Mouse (Mus musculus) hindbrain, embryonic 12.5 days (tissue): ENCODE results near the gene Pde10a. TPM values are rescaled to one million over a fixed set of nuclear protein-coding genes. Genes with fewer than 3 reads are reported as not detected.
"Not testable (repeated sequence)": the region's sequence is repeated elsewhere in the genome, so short reads cannot be mapped to it uniquely, and the experiment has no call there.

Source experiments
- ATAC-seq: fragments of 200-750 bp; cut with Nextera tagmentation; 2 replicates; pipeline ENCODE4 v1.8.0; 2017; ENCODE audit warnings: moderate TSS enrichment; ENCODE audit not compliant: low FRiP score
- H3K27ac ChIP-seq: fragments of 300-500 bp; sonication (generic); 2 replicates; pipeline ENCODE4 v1.5.1; 2016; ENCODE audit warnings: mild to moderate bottlenecking
- H3K27me3 ChIP-seq: fragments of 300-500 bp; sonication (generic); 2 replicates; pipeline ENCODE4 v1.6.1; 2016; ENCODE audit warnings: mild to moderate bottlenecking
- H3K36me3 ChIP-seq: fragments of 300-500 bp; sonication (generic); 2 replicates; pipeline ENCODE4 v1.6.1; 2016; ENCODE audit warnings: mild to moderate bottlenecking
- H3K4me1 ChIP-seq: fragments of 300-500 bp; sonication (generic); 2 replicates; pipeline ENCODE4 v1.6.1; 2016
- H3K4me2 ChIP-seq: fragments of 300-500 bp; sonication (generic); replicated peaks from 2 replicates; pipeline ENCODE4 v1.6.1; 2016; ENCODE audit warnings: mild to moderate bottlenecking
- H3K4me3 ChIP-seq: fragments of 300-500 bp; sonication (generic); 2 replicates; pipeline ENCODE4 v1.5.1; 2016; ENCODE audit warnings: mild to moderate bottlenecking
- H3K9ac ChIP-seq: fragments of 300-500 bp; sonication (generic); 2 replicates; pipeline ENCODE4 v1.6.1; 2016; ENCODE audit warnings: mild to moderate bottlenecking, moderate library complexity
- H3K9me3 ChIP-seq: fragments of 300-500 bp; sonication (generic); replicated peaks from 2 replicates; pipeline ENCODE4 v1.6.1; 2016; ENCODE audit warnings: mild to moderate bottlenecking
- WGBS: fragments of 180-500 bp; shearing (Covaris S2); methylation state at CpG from one replicate; pipeline ENCODE4 v1.1.7; 2016; 5-methylcytosine and 5-hydroxymethylcytosine counted together
- polyA plus RNA-seq: library from polyadenylated mRNA; unstranded; fragments of >200 nt; fragmentation: Nextera tagmentation; extraction: Ambion mirVana; gene quantifications from 2 replicates; pipeline ENCODE4 v1.2.1, GENCODE M21; 2016

Pde10a gene
- polyA plus RNA-seq, 1 experiment from 2014 or later, result 13.9 TPM

DNA sequence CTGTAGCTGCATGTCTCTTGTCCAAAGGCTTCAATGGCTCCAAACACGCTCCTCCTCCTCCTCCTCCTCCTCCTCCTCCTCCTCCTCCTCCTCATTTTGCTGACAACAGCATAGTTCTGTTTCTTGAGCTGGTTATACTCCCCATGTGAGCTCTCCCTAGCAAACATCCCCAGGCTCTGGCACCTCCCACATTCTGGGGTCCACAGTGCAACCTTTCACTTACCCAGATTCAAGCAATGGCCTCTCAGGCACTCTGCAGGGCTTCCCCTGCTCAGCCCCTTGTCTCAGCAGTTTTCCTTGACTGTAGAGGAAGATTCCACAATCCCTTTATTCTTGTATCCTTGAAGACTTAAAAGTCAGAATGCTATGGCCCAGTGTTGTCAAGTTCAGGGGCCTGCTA lies 173.1 kb downstream of the Pde10a start:
- Histone ChIP-seq H3K4me3 (no peak overlapping the region), H3K9me3 (0 out of 2 replicates have a peak, but pooled peaks cover 4% of the 10 kb centered on the region), H3K9ac (no peak overlapping the region), H3K4me1 (peaks cover 4% of the 10 kb centered on the region; the same call in 1 of the 2 replicates), H3K27ac (no peak overlapping the region), H3K4me2 (no peak overlapping the region), H3K27me3 (no peaks in the 10 kb centered on the region), H3K36me3 (no peaks in the 10 kb centered on the region)
- ATAC-seq, result no peak
- WGBS, result 78% methylated on average over 1 of the region's 1 CpGs

DNA sequence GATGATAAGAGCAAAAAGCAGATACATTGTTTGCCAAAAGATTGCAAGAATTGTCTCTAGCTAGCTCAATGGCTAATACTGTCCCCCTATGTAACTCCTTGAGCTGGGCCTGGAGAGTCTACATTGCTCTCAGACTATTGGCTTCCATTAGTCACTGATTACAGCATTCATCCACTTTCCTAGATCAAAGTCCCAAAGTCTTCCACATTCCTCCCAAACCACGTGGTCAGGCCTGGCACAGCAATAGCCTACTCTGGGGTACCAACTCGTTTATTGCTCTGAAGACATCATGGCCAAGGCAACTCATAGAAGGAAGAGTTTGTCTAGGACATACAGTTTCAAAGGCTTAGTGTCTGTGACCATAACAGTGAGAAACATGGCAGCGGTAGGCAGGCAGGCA lies 173.6 kb downstream of the Pde10a start:
- Histone ChIP-seq H3K4me1 (peaks cover 4% of the 10 kb centered on the region; the same call in 1 of the 2 replicates), H3K4me3 (no peak overlapping the region), H3K9ac (no peak overlapping the region), H3K36me3 (no peaks in the 10 kb centered on the region), H3K27ac (no peak overlapping the region), H3K9me3 (0 out of 2 replicates have a peak, but pooled peaks cover 4% of the 10 kb centered on the region), H3K4me2 (no peak overlapping the region), H3K27me3 (no peaks in the 10 kb centered on the region)
- ATAC-seq, result no peak
- 84% methylated on average over 3 of the region's 3 CpGs for WGBS

DNA sequence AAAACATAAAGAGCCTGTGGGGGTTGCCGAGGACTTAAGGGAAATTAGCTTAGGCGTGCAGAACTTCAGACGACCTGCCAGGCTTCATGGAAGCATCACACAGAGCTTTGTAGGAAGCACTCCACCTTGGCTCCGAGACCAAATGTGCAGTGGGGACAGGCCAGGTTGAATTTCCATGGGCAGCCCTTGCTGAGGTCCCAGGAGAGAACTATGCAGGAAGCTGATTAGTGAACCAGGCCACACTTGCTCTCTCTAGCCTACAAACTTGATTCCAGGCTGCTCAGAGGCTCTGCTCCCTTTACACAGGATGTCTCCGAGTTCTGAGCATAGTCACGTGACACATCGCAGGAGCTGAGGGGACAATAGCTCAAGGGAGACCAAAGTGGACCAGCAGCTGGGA lies 175.9 kb downstream of the Pde10a start:
- Histone ChIP-seq H3K9ac (no peak overlapping the region), H3K9me3 (0 out of 2 replicates have a peak, but pooled peaks cover 4% of the 10 kb centered on the region), H3K4me2 (no peak overlapping the region), H3K4me1 (peaks cover 4% of the 10 kb centered on the region; the same call in 1 of the 2 replicates), H3K27me3 (no peaks in the 10 kb centered on the region), H3K4me3 (no peak overlapping the region), H3K36me3 (no peaks in the 10 kb centered on the region), H3K27ac (no peak overlapping the region)
- ATAC-seq, result no peak
- 65% methylated on average over 7 of the region's 7 CpGs for WGBS

DNA sequence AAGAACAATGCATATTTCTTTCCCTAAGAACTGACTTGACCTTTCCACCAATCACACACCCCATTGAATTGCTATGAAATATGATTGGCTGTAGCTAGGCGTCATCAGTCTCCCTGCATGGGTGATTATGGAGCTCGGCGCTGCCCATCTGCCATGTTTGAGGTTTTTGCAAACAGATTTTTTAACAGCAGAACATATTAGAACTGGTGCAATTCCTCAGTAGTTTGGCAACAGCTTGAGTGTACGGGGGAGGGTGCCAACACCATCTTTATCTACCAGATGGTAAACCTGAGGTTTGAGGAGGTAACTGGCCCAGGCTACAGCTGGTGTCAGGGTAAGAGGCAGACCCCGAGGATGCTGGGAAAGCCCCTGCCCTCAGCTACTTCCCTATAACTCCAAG lies 177.3 kb downstream of the Pde10a start:
- Histone ChIP-seq H3K4me1 (peaks cover 4% of the 10 kb centered on the region; the same call in 1 of the 2 replicates), H3K4me2 (no peak overlapping the region), H3K27me3 (no peaks in the 10 kb centered on the region), H3K9ac (no peak overlapping the region), H3K4me3 (no peak overlapping the region), H3K27ac (no peak overlapping the region), H3K9me3 (no peaks in the 10 kb centered on the region), H3K36me3 (no peaks in the 10 kb centered on the region)
- ATAC-seq, result no peak
- WGBS, result 90% methylated on average over 5 of the region's 5 CpGs

DNA sequence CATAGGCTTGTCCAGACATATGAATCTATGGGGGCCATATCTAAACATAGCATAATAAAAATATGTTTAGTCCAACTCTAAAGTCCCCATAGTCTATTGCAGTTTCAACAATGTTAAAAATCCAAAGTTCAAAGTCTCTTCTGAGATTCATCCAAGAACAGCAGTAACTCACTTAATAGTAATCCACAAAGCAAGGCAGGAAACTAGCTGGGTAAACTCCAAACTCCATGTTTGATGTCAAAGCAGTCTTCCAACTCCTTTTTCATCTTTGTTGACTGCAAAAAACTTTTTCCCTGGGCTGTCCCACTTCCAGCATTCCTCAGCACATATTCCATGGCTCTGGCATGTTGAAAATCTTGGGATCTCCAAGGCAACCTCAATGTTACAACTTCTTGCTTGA lies 182.8 kb downstream of the Pde10a start:
- no peaks in the 10 kb centered on the region for H3K36me3 ChIP-seq
- no peak for ATAC-seq

DNA sequence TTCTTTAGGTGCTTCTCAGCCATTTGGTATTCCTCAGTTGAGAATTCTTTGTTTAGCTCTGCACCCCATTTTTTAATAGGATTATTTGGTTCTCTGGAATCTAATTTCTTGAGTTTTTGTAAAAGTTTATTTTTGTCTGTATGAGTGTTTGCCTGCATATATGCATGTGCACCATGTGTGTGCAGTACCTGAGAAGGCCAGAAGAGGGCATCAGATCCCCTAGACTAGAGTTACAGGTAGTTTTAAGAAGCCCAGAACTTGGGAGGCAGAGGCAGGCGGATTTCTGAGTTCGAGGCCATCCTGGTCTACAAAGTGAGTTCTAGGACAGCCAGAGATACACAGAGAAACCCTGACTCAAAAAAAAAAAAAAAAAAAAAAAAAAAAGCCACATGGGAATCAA lies 187.6 kb downstream of the Pde10a start:
- not testable (repeated sequence) for H3K4me1 ChIP-seq, ATAC-seq, H3K9me3 ChIP-seq, H3K36me3 ChIP-seq, H3K4me3 ChIP-seq, H3K27ac ChIP-seq, H3K27me3 ChIP-seq, H3K4me2 ChIP-seq, H3K9ac ChIP-seq
- WGBS, result 84% methylated on average over 2 of the region's 2 CpGs

More for the DNA sequence above, 182.8 kb downstream of the Pde10a start:
- Histone ChIP-seq H3K27me3 (no peaks in the 10 kb centered on the region), H3K4me2 (no peak overlapping the region), H3K9ac (no peak overlapping the region), H3K4me3 (no peak overlapping the region), H3K4me1 (no peaks in the 10 kb centered on the region), H3K27ac (no peak overlapping the region), H3K9me3 (no peaks in the 10 kb centered on the region)

DNA sequence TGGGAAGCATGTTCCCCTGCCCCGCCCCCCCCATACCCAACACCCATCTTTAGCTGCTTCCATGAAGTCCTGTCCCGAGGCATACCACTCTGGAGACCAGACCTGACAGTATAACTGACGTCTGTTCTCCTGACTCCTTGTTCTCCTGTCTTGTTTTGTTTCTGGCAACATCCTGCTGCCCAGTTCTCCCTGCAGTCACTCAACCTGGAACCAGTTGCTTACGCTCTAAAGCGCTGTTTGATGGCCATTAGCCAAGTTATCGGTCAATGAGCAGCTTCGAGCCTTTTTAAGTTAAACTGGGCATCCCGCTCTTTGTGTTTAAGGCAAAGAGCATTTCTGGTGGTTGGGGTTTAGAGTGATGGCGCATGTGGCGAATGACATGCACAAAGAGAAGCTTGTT lies 195.8 kb downstream of the Pde10a start:
- Histone ChIP-seq H3K4me3 (no peak overlapping the region), H3K9ac (no peak overlapping the region), H3K4me1 (no peaks in the 10 kb centered on the region), H3K9me3 (no peaks in the 10 kb centered on the region), H3K36me3 (no peaks in the 10 kb centered on the region), H3K27ac (no peak overlapping the region), H3K27me3 (no peaks in the 10 kb centered on the region), H3K4me2 (no peak overlapping the region)
- 76% methylated on average over 10 of the region's 10 CpGs for WGBS
- no peak for ATAC-seq

DNA sequence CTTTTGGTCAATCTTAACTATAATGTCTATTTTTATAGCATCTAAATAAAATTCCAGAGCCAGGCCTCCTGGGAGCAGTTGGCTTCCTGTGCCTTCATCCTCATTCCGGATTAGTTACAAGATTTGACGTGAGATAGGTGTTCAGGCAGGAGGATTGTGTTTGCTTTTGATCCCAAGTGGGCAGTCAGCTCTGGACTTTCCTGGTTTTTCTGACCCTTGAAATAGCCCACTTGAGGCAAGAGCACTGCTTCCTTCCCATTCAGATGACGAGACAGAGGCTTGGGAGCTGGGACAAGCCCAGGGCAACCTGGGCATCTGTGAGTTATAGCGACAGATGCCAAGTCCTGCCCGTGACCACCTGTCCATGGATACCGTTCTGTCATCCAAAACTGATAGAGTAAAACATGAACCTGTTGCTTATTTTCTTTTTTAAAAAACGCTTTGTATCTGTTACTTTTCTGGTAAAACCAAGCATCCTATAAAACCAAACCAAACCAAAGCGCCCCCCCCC lies 199.3 kb downstream of the Pde10a start:
- ATAC-seq, result no peak
- no peak overlapping the region for H3K27ac ChIP-seq
- WGBS, result 80% methylated on average over 8 of the region's 8 CpGs

DNA sequence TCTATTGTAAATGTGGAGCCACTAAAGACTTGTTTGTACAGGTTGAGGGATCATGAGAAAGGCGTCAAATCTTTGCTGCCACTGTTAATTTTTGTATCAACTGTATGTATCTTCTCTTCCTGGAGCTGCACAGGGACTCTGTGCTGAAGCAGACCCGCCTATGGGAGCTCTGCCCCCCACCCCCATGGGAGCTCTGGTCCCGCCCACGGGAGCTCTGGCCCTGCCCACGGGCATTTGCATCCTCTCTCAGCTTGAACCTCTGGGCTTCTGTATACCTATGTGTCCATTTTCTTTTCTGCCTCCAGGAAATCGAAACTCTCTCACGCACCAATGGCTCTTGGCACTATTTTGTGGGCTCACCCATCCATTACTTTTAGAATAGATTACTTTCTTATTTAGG lies 203.5 kb downstream of the Pde10a start:
- Histone ChIP-seq H3K36me3 (no peaks in the 10 kb centered on the region), H3K27ac (no peak overlapping the region), H3K9me3 (no peaks in the 10 kb centered on the region), H3K4me3 (no peak overlapping the region), H3K4me2 (no peak overlapping the region), H3K27me3 (no peaks in the 10 kb centered on the region), H3K9ac (no peak overlapping the region), H3K4me1 (no peaks in the 10 kb centered on the region)
- no peak for ATAC-seq
- 46% methylated on average over 7 of the region's 7 CpGs for WGBS

More for the DNA sequence above, 199.3 kb downstream of the Pde10a start:
- no peak overlapping the region for H3K4me3 ChIP-seq
- H3K4me2 ChIP-seq, result no peak overlapping the region
- no peaks in the 10 kb centered on the region for H3K9me3 ChIP-seq
- H3K9ac ChIP-seq, result no peak overlapping the region
- H3K4me1 ChIP-seq, result no peaks in the 10 kb centered on the region
- no peaks in the 10 kb centered on the region for H3K27me3 ChIP-seq
- no peaks in the 10 kb centered on the region for H3K36me3 ChIP-seq

DNA sequence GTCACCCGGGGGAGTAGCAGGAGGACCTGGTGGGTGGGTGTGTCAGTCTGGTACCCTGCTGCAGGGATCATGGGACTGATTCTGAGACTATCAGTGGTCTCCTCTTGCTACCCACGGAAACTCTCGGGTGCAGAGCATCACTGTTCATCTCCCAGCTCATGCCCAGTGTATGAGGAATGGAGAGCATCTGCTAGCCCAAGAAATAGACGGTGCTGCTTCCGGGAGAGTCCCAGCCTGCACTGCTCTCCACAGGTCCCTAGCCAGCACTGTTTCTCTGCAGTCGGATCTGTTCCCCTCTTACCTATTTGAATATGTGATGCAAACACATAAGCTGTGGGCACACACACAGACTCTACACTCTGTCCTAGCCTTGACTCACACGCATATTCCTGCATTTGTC lies 204.6 kb downstream of the Pde10a start:
- ATAC-seq, result no peak
- Histone ChIP-seq H3K4me1 (no peaks in the 10 kb centered on the region), H3K9me3 (no peaks in the 10 kb centered on the region), H3K27ac (no peak overlapping the region), H3K27me3 (no peaks in the 10 kb centered on the region), H3K9ac (no peak overlapping the region), H3K36me3 (no peaks in the 10 kb centered on the region), H3K4me3 (no peak overlapping the region), H3K4me2 (no peak overlapping the region)
- WGBS, result 74% methylated on average over 7 of the region's 7 CpGs

DNA sequence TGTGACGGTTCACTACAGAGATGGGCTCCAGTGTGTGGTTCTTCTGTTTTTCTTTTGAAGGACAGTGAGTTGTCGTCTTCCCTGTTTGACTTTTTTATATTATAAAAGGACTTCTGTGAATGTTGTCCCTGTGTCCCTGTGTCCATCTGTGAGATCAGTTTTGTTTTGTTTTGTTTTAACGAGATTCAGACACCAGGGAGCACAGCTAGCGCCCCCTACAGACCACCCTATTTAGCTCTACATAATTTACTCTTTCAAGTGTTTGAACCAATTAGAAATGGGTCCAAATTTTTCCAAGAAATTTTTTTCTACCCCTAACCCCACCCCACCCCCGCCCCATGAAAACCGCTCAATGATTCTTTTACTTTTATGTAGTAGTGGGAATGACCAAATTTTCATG lies 205.9 kb downstream of the Pde10a start:
- no peak for ATAC-seq

DNA sequence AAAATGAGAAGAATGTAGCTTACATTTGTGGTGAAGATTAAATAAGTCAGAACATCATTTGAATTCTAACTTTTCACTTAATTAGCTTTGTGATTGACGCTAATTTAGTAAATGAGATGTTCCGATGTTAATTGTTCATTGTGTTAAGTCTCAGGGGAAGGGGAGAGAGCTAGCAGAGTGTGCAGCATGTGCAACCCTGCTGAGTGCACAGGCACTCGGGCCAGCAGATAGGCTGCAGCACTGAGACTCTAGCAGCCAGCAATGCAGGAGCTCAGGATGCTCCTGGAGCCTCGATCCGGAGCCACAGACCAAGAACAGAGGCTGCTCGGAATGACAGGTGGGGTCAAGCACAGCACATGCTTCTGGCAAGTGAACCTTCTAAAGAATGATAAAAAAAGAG lies 211.1 kb downstream of the Pde10a start:
- no peak for ATAC-seq
- 58% methylated on average over 6 of the region's 6 CpGs for WGBS
- H3K4me1 ChIP-seq, result no peaks in the 10 kb centered on the region
- H3K27ac ChIP-seq, result no peak overlapping the region
- H3K9me3 ChIP-seq, result no peaks in the 10 kb centered on the region
- H3K4me3 ChIP-seq, result no peak overlapping the region
- no peak overlapping the region for H3K9ac ChIP-seq
- H3K36me3 ChIP-seq, result no peaks in the 10 kb centered on the region
- H3K4me2 ChIP-seq, result no peak overlapping the region
- H3K27me3 ChIP-seq, result no peaks in the 10 kb centered on the region

More for the DNA sequence above, 205.9 kb downstream of the Pde10a start:
- no peak overlapping the region for H3K4me3 ChIP-seq
- no peaks in the 10 kb centered on the region for H3K9me3 ChIP-seq
- no peak overlapping the region for H3K27ac ChIP-seq
- 69% methylated on average over 6 of the region's 6 CpGs for WGBS
- H3K4me1 ChIP-seq, result no peaks in the 10 kb centered on the region
- H3K4me2 ChIP-seq, result no peak overlapping the region
- no peaks in the 10 kb centered on the region for H3K36me3 ChIP-seq
- no peak overlapping the region for H3K9ac ChIP-seq
- no peaks in the 10 kb centered on the region for H3K27me3 ChIP-seq

DNA sequence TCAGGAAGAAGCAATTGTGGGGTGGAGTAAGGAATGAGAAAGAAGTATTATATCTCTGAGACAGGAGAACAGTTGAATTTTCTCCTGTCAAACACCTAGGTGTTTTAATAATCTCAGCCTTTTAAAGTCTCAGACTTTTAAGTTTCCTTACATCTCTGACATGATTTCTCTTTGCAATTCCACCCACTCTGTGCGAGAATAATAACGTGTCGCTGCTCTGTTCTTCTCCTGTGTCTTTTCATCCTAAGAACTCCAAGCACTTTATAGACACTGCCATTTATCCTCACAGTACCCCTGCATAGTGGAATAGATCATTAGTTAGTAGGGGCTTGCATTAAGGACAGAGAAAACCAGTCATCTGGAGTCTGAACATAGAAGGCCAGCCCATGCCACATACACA lies 217.6 kb downstream of the Pde10a start:
- Histone ChIP-seq H3K27ac (no peak overlapping the region), H3K36me3 (no peaks in the 10 kb centered on the region), H3K4me1 (no peaks in the 10 kb centered on the region), H3K27me3 (no peaks in the 10 kb centered on the region), H3K9me3 (no peaks in the 10 kb centered on the region), H3K4me3 (no peak overlapping the region), H3K9ac (no peak overlapping the region), H3K4me2 (no peak overlapping the region)
- ATAC-seq, result no peak
- WGBS, result 89% methylated on average over 3 of the region's 3 CpGs
